Mouse (Mus musculus) frontal cortex, postnatal 10 days (tissue): Measurements from ENCODE around the gene Wnt1.
"Not testable (repeated sequence)": the region's sequence is repeated elsewhere in the genome, so short reads cannot be mapped to it uniquely, and the experiment has no call there.

ENCODE experiments used
- DNase-seq, 2 experiments: peaks; one replicate each; pipeline ENCODE4 v3.0.0; 2022; ENCODE audit warnings: low spot score in 2 of 2, mixed read lengths in 1 of 2

Gene Wnt1

DNA sequence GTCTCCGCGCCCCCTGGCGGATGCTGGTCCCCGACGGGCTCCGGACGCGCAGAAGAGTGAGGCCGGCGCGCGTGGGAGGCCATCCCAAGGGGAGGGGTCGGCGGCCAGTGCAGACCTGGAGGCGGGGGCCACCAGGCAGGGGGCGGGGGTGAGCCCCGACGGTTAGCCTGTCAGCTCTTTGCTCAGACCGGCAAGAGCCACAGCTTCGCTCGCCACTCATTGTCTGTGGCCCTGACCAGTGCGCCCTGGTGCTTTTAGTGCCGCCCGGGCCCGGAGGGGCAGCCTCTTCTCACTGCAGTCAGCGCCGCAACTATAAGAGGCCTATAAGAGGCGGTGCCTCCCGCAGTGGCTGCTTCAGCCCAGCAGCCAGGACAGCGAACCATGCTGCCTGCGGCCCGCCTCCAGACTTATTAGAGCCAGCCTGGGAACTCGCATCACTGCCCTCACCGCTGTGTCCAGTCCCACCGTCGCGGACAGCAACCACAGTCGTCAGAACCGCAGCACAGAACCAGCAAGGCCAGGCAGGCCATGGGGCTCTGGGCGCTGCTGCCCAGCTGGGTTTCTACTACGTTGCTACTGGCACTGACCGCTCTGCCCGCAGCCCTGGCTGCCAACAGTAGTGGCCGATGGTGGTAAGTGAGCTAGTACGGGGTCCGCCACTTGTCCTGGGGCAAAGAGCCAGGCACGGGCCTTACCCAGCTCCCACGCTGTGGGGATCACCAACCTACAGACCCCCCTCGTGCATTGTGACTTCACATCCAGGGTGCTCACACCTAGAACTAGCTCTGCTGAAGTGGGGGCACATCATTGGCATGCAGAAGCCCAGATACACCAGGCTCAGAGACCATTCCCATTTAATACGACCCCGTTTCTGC lies at the start of gene Wnt1:
Wnt1 (plus strand) TSS at position 197 of the 875 bp plus-strand sequence.
- DNase-seq: no peak

DNA sequence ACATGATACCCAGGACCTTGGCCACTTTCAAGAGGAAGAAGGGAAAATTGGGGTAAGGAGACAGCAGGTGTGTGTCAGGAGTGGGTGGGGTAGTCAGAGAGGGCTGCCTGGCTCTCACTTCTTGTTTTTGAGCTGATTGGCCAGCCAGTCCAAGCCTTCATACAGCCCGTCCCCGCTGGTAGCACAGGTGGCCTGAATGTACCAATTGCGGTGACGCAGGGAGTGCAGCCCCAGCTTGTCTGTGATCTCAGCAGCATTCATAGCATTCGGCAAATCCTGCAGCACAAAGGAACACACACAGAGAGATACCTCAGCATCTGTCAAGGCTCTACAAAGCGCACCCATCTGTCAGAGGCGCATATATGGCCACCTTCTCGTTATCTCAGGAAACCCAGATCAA lies 49.4 kb upstream of the Wnt1 start:
- DNase-seq: no peak

DNA sequence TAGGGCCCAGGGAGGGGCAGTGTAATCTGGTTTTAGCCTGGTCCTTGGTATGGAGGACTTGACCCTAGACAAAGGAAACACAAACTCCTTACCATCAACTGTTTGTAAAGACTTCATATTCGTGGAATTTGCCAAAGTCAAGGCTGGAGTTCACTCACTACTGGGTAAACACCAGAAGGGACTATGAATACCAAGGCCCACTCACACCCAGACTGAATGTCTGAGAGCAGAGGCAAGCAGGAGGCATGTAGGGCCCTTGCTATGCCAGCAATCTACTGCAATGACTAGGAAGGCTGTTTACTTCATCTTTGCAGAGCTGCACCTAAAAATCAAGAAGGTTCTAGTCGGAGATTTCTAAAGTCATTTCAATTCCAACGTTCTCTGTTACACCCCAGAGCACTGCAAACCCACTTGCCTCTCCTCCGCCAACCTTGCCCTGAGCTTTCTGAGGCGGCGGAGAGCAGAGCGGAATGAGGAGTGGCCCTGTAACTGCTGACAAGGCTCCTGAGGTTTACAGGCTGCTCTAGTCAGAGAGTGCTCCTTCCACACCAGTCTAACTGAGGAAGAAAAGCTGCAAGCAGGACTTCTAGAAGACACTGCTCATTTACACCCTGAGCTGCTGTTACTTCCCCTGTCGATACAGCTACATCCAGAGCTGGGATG lies 46.8 kb upstream of the Wnt1 start:
- DNase-seq: no peak

DNA sequence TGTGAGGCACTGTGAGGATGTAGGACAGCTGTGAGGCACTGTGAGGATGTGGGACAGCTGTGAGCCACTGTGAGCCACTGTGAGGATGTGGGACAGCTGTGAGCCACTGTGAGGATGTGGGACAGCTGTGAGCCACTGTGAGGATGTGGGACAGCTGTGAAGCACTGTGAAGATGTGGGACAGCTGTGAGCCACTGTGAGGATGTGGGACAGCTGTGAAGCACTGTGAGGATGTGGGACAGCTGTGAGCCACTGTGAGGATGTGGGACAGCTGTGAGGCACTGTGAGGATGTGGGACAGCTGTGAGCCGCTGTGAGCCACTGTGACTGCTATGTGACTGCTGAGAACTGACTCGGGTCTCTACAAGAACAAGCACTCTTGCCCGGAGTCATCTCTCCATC lies 45.8 kb upstream of the Wnt1 start:
- DNase-seq: not testable (repeated sequence)

DNA sequence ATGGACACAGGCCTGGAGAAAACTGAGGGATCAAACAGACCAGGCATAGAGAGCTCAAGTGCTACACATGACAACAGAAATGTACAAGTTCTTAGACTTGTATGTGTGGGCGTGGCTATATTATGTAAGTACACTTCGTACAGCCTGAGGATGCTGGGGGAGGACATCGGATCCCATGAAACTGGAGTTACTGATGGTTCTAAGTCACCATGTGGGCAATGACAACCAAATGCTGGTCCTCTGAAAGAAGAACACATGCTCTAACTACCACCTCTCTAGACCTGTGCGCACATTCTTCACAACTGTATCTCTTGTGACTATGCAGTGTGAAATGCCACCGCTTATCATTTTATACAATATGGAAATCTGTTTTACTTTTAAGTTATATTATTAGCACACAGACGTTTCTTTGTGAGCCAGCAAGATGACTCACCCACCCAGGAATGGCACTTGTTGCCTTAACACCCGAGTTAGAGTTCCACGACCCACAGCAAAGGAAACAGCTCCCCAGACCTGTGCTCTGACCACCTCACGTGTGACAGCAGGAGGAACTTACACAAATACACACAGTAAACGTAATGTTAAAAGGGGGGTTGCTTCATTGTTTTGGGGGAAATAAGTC lies 43.2 kb upstream of the Wnt1 start:
- no peak for DNase-seq

DNA sequence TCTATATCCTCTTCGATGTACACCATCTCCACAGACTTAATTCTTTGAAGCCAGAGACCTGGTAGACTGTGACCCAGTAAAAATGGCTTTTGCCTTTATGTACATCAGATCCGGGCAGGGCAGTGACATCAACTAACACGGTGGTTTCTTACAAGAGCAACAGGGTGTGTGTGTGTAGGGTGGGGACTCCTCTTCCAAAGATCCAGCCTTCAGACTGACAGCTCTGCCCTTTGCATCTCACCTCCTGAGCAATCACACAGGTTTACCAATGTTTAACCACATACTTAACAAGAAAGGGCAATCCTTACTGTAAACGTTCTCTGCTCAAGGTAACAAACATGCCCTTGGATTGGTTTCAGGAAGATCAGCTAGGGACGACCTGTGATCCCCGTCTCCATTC lies 42.4 kb upstream of the Wnt1 start:
- DNase-seq: no peak

DNA sequence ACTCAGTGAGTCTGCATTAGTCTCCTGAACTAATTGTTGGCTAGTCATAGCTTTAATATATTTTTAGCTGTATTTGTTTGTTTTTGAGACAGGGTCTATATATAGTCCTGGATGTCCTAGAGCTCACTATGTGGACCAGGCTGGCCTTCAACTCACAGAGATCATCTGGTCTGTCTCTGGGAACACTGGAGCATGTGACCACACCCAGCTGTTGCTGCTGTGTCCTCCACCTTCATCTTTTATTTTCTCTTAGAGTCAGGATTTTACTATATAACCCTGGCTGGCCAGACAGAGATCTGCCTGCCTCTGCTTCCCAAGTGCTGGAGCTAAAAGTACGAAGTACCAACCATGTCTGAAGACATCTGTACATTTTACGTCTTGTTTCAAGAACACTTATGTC lies 40.6 kb upstream of the Wnt1 start:
- DNase-seq: no peak

DNA sequence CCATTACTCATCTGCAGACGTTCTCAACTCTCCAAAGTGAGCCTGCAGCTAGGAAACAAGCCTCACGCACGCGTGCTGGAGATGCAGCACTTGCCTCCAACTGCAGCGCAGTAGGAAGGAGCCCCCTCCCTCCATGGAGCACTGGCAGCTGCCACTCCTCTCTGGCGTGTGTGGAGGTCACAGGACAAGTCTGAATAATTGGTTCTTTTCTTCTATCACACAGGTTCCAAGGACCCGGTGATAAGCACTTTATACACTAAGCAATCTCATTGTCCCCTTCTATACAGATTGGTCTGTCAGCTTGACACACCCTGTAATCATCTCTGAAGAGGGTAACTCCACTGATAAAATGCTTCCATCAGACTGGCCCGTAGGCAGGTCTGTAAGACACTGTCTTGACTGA lies 36.6 kb upstream of the Wnt1 start:
- DNase-seq: no peak

DNA sequence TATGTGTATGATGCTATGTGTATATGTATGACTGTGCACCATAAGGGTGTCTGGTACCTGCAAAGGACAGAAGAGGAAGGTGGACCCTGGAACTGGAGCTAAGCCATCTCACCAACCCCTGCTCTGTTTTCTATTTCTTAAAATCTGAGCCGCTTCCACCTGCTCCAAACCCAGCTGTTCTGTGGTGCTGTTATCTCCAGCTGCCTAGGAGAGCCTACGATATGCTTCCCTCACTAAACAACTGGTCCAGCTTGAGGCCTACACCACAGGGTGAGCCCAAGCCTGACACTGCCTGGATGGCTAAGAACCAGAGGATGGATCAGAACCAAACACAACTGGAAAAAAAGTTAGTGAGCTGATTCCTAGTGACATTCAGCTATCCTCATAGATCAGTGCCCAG lies 35.5 kb upstream of the Wnt1 start:
- no peak for DNase-seq

DNA sequence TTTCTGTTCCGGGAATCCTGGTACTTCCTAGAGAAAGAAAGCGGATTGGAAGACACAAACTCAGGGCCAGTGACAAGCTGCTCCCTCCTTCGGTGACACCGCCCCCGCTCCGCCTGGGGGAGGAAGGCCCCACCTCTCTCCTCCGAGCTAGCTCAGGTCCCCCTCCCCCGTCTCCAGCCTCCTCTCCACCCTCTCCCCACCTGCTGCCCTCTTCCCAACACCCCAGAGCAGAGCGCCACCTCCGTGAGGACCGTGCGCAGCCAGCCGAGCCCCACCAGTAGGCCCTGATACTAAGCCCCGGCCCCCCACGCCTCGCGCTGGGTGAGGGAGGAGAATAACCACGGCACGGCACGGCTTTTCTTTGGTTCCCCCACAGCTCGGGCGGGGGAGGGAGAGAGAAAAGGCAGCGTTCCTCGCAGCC lies 27.4 kb upstream of the Wnt1 start:
- peak; percentile 81 to 83 for DNase-seq

DNA sequence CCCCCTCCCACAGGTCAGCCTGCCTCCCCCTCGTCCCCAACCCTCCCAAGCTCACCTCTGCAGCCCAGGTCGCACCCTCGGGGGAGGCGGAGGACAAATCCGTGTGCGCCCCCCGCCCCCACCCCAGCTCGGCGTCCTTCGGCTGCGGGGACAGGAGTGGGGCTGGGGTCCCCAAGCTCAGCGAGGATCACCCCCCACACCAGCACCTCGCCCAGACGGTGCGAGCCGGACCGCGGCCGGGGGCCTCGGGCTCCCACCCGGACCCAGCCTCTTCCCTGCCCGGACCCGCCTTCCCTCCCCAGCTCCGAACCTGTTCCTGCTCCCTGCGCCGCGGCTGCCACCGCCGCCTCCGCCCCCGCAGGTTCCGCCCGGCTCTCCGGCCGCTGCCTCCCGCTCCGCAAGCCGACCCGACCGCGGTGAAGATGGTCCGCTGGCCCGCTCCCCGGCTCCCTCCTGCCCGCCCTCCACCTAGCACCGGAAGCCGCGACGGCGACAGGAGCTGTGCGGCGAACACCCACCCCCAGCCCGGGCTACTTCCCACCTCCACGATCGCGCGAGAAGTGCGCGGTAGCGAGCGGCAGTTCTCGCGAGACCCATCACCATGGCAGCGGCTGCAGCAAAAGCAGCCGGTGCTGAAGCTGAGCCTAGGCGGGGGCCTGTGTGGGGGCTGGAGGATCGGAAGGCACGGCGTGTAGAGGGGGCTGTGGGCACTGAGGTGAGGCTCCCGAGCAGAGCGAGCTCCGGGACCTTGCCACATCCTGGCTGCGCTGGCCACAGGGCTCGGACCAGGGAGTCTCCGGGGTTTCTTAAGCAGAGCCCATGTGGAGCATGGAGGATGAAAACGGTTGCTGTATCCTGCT lies 26.8 kb upstream of the Wnt1 start, which contains the start of gene Arf3:
Arf3 (minus strand) TSS at position 545 of the 860 bp plus-strand sequence.
- peak; percentile 93 to 98 for DNase-seq

DNA sequence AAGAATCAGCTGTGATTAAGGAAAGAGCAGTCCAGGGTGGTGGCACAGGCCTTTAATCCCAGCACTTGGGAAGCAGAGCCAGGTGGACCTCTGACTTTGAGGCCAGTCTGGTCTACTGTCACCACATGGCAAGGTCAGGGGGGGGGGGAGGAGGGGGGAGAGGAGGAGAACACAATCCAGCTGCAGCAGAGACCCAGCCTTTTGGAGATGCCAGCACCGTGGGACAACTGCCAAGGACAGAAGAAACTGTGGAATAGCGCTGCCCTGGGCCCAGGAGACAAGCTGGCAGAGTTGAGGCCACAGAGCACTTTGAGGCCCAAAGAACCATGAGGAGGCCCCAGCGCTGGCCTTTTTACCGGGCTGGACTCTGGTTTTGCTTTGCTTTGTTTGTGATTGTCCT lies 23.7 kb upstream of the Wnt1 start:
- no peak for DNase-seq

DNA sequence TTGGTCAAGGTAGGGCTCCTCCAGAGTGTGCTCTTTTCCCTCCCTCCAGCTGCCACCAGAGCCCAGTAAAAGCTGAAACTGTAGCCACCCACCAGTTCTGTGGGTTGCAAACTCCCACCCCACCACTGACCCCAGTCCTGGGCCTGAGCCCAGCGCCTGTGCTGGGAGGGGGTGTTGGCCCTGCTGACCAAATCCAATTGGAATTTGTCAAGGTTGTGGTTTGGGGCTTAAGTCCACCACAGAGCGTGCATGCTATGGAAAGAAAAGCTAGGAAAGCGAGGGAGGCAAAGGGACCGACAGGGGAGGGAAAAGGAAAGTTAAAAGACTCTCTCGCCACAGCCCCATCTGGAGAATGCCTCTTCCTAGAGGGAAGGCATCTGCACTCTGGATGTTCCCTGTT lies 21.4 kb upstream of the Wnt1 start:
- no peak for DNase-seq

DNA sequence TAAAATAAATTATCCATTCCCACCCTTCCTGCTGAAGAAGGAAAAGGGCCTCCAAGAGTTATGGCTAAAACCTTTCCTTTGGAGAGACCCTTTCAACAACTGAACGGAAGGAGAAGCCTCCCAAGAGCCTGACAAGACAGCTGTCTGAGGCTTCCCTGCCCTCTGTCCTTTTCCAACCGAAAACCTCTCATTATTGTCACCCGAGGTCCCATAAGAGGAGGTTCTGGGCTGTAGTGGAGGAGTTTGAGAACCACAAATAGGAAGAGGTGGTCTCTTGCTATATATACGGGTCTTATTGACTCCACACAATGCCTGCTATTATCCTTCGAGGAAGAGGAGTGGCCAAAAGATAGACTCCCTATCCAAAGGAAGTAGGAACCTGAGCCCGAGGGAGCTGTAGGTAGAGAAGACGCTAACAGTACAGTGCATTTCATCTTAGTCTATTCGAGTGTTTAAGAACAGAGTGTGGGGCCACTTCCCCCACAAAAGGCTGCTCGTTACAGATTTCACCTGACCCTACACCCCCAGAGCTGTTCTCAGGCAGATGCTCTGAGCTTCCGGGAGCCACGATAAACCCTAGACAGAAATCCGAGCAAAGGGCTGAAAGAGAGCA lies 17.7 kb upstream of the Wnt1 start:
- DNase-seq: no peak

DNA sequence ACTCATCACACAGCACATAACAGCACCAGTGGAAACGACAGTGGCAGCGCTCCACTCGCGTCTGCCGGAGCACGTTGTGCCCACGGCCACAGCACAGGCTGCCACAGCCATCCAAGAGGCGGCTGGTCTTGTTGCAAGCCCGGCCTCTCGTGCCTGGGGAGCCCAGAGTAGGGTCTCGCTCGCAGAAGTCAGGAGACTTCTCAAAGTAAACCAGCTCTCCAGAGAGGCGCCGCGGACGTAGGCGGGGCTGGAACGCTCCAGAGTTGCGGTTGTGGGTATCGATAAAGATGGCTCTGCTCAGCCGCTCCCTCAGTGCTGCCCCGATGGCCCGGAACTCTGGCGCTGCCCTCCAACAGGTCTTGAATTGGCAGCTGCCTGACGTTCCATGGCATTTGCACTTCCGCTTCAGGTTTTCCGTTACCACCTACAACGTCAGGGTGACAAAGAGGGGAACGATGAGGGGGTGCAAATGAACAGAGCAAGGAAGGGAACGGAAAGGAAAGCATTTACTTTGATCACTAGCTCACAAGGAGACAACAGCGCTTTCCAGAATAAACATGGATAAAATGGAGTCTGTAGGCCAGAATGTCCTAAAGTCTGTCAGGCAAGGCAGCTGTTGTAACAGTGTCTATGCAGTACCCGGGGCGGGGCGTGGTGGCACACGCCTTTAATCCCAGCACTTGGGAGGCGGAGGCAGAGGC lies 17.0 kb upstream of the Wnt1 start:
- DNase-seq: no peak

DNA sequence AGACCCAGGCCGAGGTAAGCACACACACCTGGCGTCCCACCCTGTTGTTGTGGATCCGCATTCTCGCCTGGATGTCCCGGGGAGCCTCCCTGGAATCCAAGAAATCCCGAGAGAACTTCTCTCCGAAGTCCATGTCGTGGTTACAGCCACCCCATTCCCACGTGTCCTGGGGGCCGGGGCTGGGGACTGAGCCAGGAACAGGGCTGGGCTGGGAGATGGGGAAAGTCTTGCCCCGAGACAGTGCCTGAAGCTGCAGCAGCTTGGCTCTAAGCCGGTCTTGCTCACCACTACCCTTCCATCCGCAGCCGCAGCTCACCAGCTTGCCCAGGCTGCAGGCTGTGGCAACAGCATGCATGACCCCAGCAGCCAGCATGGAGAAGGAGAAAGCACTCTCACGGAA lies 15.6 kb upstream of the Wnt1 start:
- DNase-seq: no peak

DNA sequence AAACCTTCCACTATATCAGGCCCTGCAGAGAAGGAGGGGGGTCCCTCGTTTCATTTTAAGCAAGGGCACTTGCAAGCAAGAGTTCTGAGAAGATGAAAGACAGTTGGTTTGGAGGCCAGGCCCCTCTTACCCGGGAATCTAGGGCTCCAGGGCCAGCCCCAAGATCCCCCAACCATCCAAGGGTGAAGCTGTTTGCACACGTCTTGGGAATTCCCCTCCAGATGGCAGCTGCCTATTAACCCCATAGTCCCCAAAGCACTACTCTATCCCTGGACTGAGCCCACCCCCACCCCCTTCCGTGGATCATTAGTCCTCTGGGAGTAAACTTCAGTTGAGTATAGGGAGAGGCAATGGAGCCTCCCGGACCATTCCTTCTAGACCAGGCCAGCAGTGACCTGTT lies 14.1 kb upstream of the Wnt1 start:
- no peak for DNase-seq

DNA sequence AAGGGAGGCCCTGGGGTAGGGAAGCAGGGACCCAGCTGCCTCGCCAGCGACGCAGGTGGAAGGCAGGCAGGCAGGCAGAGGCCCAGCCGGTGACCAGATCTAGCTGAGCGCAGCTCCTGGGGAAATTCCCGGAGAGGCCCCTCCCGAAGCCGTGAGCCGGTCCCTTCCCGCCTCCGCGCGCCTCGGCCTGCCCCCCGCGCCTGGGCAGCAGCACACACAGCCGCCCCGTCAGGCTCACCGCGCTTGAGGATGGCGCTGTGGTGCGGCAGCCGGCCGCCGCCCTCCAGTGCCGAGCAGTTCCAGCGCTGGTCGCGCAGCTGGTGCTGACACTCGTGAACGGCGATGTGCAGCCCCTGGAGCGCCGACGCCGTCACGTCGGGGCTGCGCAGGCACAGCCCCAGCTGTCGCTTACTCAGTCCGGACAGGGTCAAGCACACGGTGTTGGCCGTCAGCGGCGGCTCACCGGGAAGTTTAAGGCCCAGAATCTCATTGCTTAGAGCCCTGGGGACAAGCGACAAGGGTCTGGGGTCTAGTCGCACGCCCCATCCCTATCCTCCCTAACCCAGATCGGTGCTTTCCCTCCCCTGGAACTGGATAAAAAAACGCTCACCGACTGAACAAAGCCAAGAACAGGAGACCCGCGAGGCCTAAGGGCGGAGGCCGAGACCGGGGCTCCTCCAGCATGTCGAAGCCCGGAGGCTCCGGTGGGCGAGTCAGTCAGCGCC lies 13.2 kb upstream of the Wnt1 start:
- no peak for DNase-seq

DNA sequence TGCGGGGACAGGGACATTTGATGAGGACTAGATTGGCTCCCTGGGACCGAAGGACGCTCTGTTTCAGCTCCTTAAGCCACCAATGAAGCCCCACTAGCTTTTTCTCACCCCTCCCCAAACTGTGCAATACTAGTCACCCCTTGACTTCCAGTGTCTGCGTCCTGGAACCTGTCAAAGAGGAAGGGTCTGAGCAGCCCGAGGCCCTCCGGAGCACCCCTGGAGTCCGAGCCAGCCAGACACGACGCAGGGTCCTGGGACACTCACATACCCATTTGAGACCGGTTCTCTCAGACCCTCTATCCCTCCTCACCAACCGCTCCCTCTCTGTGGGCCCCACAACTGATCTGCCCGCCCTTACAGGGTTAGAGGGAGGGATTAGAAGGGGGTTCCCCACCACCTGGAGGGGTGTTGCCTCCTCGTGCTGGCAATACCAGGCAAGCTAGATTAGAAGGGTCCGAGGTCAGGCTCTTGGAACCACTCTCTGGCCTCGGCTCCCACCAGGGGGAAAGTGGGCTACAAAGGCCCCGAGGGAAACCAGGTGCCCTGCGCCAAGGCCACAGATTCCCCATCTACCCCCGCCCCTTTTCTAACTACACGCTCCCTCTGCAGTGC lies 12.5 kb upstream of the Wnt1 start:
- DNase-seq: no peak

DNA sequence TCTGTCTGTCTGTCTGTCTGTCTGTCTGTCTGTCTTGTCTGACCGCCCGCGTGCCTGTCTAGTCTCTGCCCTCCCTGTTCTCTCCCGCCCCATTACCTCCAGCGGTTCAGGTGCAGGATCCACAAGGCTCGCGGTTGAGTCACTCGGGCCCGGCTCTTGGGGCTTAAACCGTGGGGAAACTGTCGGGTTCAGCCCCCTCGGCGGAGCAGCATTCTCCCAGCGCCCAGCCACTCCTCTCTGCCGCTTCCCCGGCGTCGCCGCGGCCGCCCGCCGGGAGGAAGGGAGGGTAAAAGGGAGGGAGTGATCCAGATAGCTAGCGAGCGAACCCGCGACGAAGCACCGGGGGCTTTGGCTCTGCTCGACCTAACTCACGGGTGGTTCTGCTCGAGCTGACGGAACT lies 11.9 kb upstream of the Wnt1 start, which contains the start of gene Wnt10b:
Wnt10b (minus strand) TSS at position 389 of the 400 bp plus-strand sequence.
- DNase-seq: no peak
